Mouse (Mus musculus): ENCODE measurements around the gene Npas3. TPM values are rescaled to one million over a fixed set of nuclear protein-coding genes. Genes with fewer than 3 reads are reported as not detected.

Npas3 gene
- polyA plus RNA-seq, 1 experiment from 2014 or later = not detected

GRCm38 (mm10) chr12:54067886-54068756 is 819.6 kb downstream of the Npas3 start:
- H3K27ac ChIP-seq = no peak overlapping the region
- H3K36me3 ChIP-seq (ENCODE audit: inconsistent target) = no peaks in the 10 kb centered on the region
- no peak overlapping the region for H3K4me3 ChIP-seq (ENCODE audit: inconsistent target)
- 5% methylated on average over 77 of the region's 84 CpGs for WGBS (ENCODE audit: missing documents)
- no peaks in the 10 kb centered on the region for H3K79me2 ChIP-seq (ENCODE audit: inconsistent target)

GRCm38 (mm10) chr12:54068757-54069146 is 820.3 kb downstream of the Npas3 start:
- 73% methylated on average over 27 of the region's 27 CpGs for WGBS (ENCODE audit: missing documents)
- H3K4me3 ChIP-seq (ENCODE audit: inconsistent target) = no peak overlapping the region
- no peak overlapping the region for H3K27ac ChIP-seq
- H3K36me3 ChIP-seq (ENCODE audit: inconsistent target) = no peaks in the 10 kb centered on the region
- no peaks in the 10 kb centered on the region for H3K79me2 ChIP-seq (ENCODE audit: inconsistent target)

- Histone ChIP-seq H3K4me3 (ENCODE audit: inconsistent target) (no peak overlapping the region), H3K79me2 (ENCODE audit: inconsistent target) (no peaks in the 10 kb centered on the region), H3K27ac (no peak overlapping the region), H3K36me3 (ENCODE audit: inconsistent target) (no peaks in the 10 kb centered on the region)
- 100% methylated on average over 2 of the region's 2 CpGs for WGBS (ENCODE audit: missing documents)
These were observed 825.5 kb downstream of the Npas3 start for GRCm38 (mm10) chr12:54074012-54074411.

GRCm38 (mm10) chr12:54080996-54081395 is 832.5 kb downstream of the Npas3 start:
- no peaks in the 10 kb centered on the region for H3K36me3 ChIP-seq (ENCODE audit: inconsistent target)
- 97% methylated on average over 3 of the region's 3 CpGs for WGBS (ENCODE audit: missing documents)
- no peak overlapping the region for H3K27ac ChIP-seq
- no peaks in the 10 kb centered on the region for H3K79me2 ChIP-seq (ENCODE audit: inconsistent target)
- no peak overlapping the region for H3K4me3 ChIP-seq (ENCODE audit: inconsistent target)

- no peaks in the 10 kb centered on the region for H3K79me2 ChIP-seq (ENCODE audit: inconsistent target)
- H3K36me3 ChIP-seq (ENCODE audit: inconsistent target) = no peaks in the 10 kb centered on the region
- no peak overlapping the region for H3K4me3 ChIP-seq (ENCODE audit: inconsistent target)
- no peak overlapping the region for H3K27ac ChIP-seq
- 89% methylated on average over 7 of the region's 8 CpGs for WGBS (ENCODE audit: missing documents)
These were observed 845.3 kb downstream of the Npas3 start for GRCm38 (mm10) chr12:54093729-54094128.

GRCm38 (mm10) chr12:54096492-54096891 is 848.0 kb downstream of the Npas3 start:
- H3K27ac ChIP-seq = no peak overlapping the region
- WGBS (ENCODE audit: missing documents) = 80% methylated on average over 2 of the region's 2 CpGs
- no peak overlapping the region for H3K4me3 ChIP-seq (ENCODE audit: inconsistent target)
- H3K79me2 ChIP-seq (ENCODE audit: inconsistent target) = no peaks in the 10 kb centered on the region
- H3K36me3 ChIP-seq (ENCODE audit: inconsistent target) = no peaks in the 10 kb centered on the region

GRCm38 (mm10) chr12:54098136-54098535 is 849.7 kb downstream of the Npas3 start:
- H3K79me2 ChIP-seq (ENCODE audit: inconsistent target) = no peaks in the 10 kb centered on the region
- H3K4me3 ChIP-seq (ENCODE audit: inconsistent target) = no peak overlapping the region
- H3K36me3 ChIP-seq (ENCODE audit: inconsistent target) = no peaks in the 10 kb centered on the region
- WGBS (ENCODE audit: missing documents) = 86% methylated on average over 5 of the region's 6 CpGs
- H3K27ac ChIP-seq = no peak overlapping the region

GRCm38 (mm10) chr12:54098785-54099184 is 850.3 kb downstream of the Npas3 start:
- H3K36me3 ChIP-seq (ENCODE audit: inconsistent target) = no peaks in the 10 kb centered on the region
- H3K4me3 ChIP-seq (ENCODE audit: inconsistent target) = no peak overlapping the region
- no peak overlapping the region for H3K27ac ChIP-seq
- H3K79me2 ChIP-seq (ENCODE audit: inconsistent target) = no peaks in the 10 kb centered on the region
- 38% methylated on average over 6 of the region's 6 CpGs for WGBS (ENCODE audit: missing documents)

GRCm38 (mm10) chr12:54099458-54099857 is 851.0 kb downstream of the Npas3 start:
- Histone ChIP-seq H3K79me2 (ENCODE audit: inconsistent target) (no peaks in the 10 kb centered on the region), H3K27ac (no peak overlapping the region), H3K4me3 (ENCODE audit: inconsistent target) (no peak overlapping the region), H3K36me3 (ENCODE audit: inconsistent target) (no peaks in the 10 kb centered on the region)
- 98% methylated on average over 3 of the region's 3 CpGs for WGBS (ENCODE audit: missing documents)

- WGBS (ENCODE audit: missing documents) = 81% methylated on average over 5 of the region's 5 CpGs
- Histone ChIP-seq H3K27ac (no peak overlapping the region), H3K36me3 (ENCODE audit: inconsistent target) (no peaks in the 10 kb centered on the region), H3K4me3 (ENCODE audit: inconsistent target) (no peak overlapping the region), H3K79me2 (ENCODE audit: inconsistent target) (no peaks in the 10 kb centered on the region)
These were observed 852.9 kb downstream of the Npas3 start for GRCm38 (mm10) chr12:54101307-54101870.

- H3K36me3 ChIP-seq (ENCODE audit: inconsistent target) = no peaks in the 10 kb centered on the region
- whole genome bisulfite sequencing (ENCODE audit: missing documents) = 92% methylated on average over 6 of the region's 6 CpGs
- no peaks in the 10 kb centered on the region for H3K79me2 ChIP-seq (ENCODE audit: inconsistent target)
- no peak overlapping the region for H3K4me3 ChIP-seq (ENCODE audit: inconsistent target)
- H3K27ac ChIP-seq = no peak overlapping the region
These were observed 854.0 kb downstream of the Npas3 start for GRCm38 (mm10) chr12:54102500-54102899.

GRCm38 (mm10) chr12:54105531-54105930 is 857.1 kb downstream of the Npas3 start:
- Histone ChIP-seq H3K4me3 (ENCODE audit: inconsistent target) (no peak overlapping the region), H3K79me2 (ENCODE audit: inconsistent target) (no peaks in the 10 kb centered on the region)
- 3% methylated on average over 5 of the region's 5 CpGs for WGBS (ENCODE audit: missing documents)

GRCm38 (mm10) chr12:54105946-54106345 is 857.5 kb downstream of the Npas3 start:
- H3K36me3 ChIP-seq (ENCODE audit: inconsistent target) = no peaks in the 10 kb centered on the region
- no peak overlapping the region for H3K4me3 ChIP-seq (ENCODE audit: inconsistent target)
- 78% methylated on average over 3 of the region's 3 CpGs for WGBS (ENCODE audit: missing documents)
- no peak overlapping the region for H3K27ac ChIP-seq
- H3K79me2 ChIP-seq (ENCODE audit: inconsistent target) = no peaks in the 10 kb centered on the region

More at GRCm38 (mm10) chr12:54105531-54105930, 857.1 kb downstream of the Npas3 start:
- H3K27ac ChIP-seq = no peak overlapping the region
- H3K36me3 ChIP-seq (ENCODE audit: inconsistent target) = no peaks in the 10 kb centered on the region

- Histone ChIP-seq H3K79me2 (ENCODE audit: inconsistent target) (no peaks in the 10 kb centered on the region), H3K27ac (no peak overlapping the region), H3K4me3 (ENCODE audit: inconsistent target) (no peak overlapping the region), H3K36me3 (ENCODE audit: inconsistent target) (no peaks in the 10 kb centered on the region)
- WGBS (ENCODE audit: missing documents) = 77% methylated on average over 2 of the region's 2 CpGs
These were observed 861.9 kb downstream of the Npas3 start for GRCm38 (mm10) chr12:54110342-54110741.

- no peaks in the 10 kb centered on the region for H3K36me3 ChIP-seq (ENCODE audit: inconsistent target)
- no peak overlapping the region for H3K27ac ChIP-seq
- H3K4me3 ChIP-seq (ENCODE audit: inconsistent target) = no peak overlapping the region
- no peaks in the 10 kb centered on the region for H3K79me2 ChIP-seq (ENCODE audit: inconsistent target)
- 93% methylated on average over 3 of the region's 3 CpGs for WGBS (ENCODE audit: missing documents)
These were observed 862.5 kb downstream of the Npas3 start for GRCm38 (mm10) chr12:54110930-54111329.
